Mouse (Mus musculus) common myeloid progenitor, adult 5-6 weeks (primary cell): ENCODE results near the gene Gpr3. TPM values are rescaled to one million over a fixed set of nuclear protein-coding genes. Genes with fewer than 3 reads are reported as not detected.

ENCODE experiments used
- ATAC-seq: replicated peaks from 2 replicates; pipeline ENCODE4 v1.8.0; 2016; ENCODE audit warnings: low read depth, mild to moderate bottlenecking, moderate TSS enrichment, inconsistent platforms; ENCODE audit not compliant: poor library complexity, severe bottlenecking
- total RNA-seq: library from RNA; stranded (forward); fragments of 200-1000, 187-1606 nt; gene quantifications from 2 replicates; pipeline ENCODE4 v1.2.3, GENCODE M21; 2017

Gpr3 gene
- total RNA-seq, result not detected in 2 replicates

DNA sequence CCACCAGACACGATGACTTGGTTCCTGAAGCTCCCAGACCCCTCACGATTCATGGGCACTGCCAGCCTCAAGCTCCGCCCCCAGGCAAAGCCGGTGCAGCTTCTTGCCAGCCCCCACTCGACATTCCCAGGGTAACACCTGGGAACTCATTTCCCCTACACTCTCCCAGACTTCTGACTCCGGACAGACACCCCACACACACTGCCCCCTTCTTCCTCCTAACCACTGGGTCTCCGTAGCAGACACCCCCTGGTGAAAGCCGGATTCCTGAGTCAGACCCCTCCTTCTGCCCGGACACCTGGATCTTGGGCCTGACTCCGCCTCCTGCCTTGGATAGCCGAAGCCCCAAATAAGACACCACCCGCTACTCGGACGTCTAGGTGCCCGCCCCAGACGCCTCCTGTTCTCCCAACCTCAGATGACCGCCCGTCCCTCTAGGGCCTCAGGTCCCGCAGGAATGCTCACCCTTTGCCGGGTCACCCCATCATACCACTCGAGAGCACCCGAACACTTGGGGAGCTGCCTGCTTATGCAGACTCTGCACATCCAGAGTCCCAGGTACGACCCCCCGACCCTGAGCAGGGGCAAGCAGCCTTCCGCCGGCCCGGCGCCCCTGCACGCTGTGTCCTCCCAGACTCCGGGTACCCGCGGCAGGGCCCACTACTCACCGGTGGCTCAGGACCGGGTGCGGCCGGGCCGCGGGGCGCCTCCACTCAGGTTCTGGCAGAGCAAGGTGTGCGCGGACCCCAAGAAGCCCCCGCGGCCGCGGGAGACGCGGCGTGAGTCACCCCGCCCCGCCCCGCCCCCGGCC, at the start of gene Gpr3, which contains the start of gene Cd164l2:
TSS of gene Gpr3 (minus strand) at position 786 of the 811 bp plus-strand sequence.
TSS of gene Cd164l2 (plus strand) at position 381 of the 811 bp plus-strand sequence.
- ATAC-seq, result no peak

- ATAC-seq, result peak; percentile 28; the same call in 1 of the 2 replicates
These were observed 49.5 kb upstream of the Gpr3 start for GRCm38 (mm10) chr4:133261641-133262374.

DNA sequence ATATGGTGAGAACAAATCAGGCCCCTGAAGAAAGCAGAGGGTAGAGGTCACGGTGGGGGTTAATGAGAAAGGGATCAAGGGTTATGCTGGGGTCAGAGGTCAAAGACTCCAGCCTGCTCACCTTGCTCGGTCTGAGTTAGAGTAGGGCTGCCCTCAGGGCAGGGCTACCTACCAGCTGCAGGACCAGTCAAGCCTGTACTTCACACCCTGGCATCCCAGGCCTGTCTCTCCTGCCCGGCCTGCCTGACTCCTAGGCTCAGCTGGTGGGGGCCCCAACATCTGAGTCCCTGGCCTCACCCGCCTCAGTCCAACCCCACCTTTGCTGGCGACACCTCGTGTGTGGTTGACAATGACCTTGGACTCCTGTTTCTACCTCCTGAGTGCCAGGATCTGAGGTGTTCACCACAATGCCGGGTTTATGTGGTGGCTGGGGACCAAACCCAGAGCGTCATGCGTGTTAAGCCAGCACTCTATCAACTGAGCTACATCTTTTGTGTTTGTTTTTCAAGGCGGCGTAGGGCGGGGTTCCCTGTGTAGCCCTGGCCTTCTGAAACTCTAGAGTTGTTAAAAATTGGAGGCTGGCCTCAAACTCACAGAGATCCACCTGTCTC, 45.6 kb upstream of the Gpr3 start:
- no peak for ATAC-seq

GRCm38 (mm10) chr4:133257230-133257629, 44.9 kb upstream of the Gpr3 start:
- no peak for ATAC-seq

- ATAC-seq, result no peak
These were observed 44.5 kb upstream of the Gpr3 start for GRCm38 (mm10) chr4:133256820-133257219.

GRCm38 (mm10) chr4:133255392-133255791, 43.1 kb upstream of the Gpr3 start:
- no peak for ATAC-seq

DNA sequence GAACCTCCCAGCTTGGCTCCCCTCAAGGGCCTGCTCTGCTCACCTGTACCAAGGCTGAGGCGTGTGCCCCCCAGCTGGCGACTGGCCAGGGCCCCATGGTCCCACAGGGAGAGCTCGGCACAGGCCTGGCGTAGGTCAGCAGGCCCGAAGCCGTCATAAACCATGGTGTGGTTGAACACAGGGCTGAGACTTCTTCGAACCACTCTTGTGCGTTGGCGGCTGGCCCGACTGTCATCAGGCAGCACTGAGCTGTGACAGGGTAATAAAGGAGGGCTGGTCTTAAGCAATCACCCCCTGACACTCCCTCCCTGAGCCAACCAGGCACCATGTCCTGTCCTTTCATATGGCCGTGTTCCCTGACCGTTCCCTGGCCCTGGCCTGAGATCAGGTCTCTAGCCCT, 41.1 kb upstream of the Gpr3 start:
- no peak for ATAC-seq

GRCm38 (mm10) chr4:133252089-133252488, 39.8 kb upstream of the Gpr3 start:
- no peak for ATAC-seq

GRCm38 (mm10) chr4:133251214-133251613, 38.9 kb upstream of the Gpr3 start:
- no peak for ATAC-seq

- peak; percentile 33; the same call in 1 of the 2 replicates for ATAC-seq
These were observed 38.3 kb upstream of the Gpr3 start for GRCm38 (mm10) chr4:133250609-133251008.

GRCm38 (mm10) chr4:133247806-133248449, 35.6 kb upstream of the Gpr3 start:
- peak; percentile 60 for ATAC-seq

DNA sequence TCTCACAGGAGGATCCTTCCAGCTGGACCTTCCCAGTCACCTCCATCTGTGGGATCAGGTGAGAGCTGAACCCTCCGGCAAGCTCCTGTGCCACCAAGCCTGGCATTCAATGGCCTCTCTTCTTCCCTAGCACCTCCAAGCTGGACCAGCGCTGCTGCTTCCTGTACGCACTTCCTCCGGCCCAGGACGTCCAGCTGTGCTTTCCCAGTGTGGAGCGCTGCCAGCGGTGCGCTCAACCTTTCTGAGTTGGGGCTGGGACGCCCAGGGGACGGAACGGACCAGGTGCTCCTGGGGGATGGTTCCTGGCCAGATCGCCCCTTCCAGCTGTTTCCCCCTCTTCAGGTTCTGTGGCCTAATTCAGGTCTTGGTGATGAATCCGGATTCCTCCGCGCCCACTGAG, 34.7 kb upstream of the Gpr3 start:
- no peak for ATAC-seq

- peak; percentile 27 for ATAC-seq
These were observed 32.0 kb upstream of the Gpr3 start for GRCm38 (mm10) chr4:133244289-133244688.

DNA sequence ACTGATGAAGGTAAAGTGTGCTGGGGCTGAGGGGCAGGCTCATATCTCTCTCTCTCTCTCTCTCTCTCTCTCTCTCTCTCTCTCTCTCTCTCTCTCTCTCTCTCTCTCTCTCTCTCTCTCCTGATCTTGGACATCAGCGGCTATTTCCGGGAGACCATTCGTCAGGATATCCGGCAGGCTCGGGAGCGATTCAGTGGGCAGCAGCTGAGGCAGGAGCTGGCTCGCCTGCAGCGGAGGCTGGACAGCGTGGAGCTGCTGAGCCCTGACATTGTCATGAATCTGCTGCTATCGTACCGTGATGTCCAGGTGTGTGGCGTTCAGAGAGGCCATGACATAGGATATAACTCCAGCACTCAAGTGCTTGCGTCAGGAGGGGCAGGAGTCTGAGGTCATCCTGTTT, 31.2 kb upstream of the Gpr3 start:
- no peak for ATAC-seq

DNA sequence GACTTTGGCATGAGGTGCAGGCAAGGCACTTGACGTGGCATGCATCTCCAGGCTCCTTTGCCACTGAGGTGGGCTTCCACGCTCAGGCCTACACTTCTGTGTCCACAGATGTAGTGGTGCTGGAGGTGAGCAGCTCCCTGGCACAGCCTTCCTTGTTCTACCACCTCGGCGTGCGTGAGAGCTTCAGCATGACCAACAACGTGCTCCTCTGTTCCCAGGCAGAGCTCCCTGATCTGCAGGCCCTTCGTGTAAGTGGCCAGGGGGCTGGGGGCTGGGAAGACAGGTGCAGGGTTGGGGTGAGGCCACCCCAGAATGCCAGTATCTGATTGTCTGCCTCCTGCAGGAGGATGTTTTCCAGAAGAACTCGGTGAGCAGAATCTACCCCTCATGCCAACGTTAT, 30.4 kb upstream of the Gpr3 start:
- ATAC-seq, result no peak

GRCm38 (mm10) chr4:133241910-133242309, 29.6 kb upstream of the Gpr3 start:
- ATAC-seq, result no peak

- ATAC-seq, result peak; percentile 67
These were observed 28.9 kb upstream of the Gpr3 start for GRCm38 (mm10) chr4:133240934-133241908.

DNA sequence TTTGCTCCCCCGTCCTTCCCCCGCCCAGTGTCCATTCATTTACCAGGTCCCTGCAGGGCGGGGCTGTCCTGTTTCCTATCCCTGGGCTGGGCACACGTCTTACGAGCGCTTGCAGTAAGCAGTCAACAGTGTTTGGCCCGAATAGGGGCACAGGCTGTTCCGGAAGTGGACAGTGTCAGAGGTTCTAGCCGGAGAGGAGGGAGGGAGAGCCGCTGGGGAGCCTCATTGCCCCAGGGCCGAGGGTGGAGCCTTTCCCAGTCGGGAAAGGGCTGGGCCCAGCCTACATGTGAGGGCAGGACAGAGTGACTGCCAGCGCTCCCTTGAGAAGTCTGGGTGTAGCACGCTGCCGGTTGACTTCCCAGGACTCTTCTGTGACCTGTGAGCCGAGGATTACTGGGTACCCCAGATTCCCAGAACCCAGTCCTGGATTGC, 28.2 kb upstream of the Gpr3 start, which contains the start of gene Map3k6:
TSS of gene Map3k6 (plus strand) at position 329 of the 432 bp plus-strand sequence.
- ATAC-seq, result peak; percentile 29

DNA sequence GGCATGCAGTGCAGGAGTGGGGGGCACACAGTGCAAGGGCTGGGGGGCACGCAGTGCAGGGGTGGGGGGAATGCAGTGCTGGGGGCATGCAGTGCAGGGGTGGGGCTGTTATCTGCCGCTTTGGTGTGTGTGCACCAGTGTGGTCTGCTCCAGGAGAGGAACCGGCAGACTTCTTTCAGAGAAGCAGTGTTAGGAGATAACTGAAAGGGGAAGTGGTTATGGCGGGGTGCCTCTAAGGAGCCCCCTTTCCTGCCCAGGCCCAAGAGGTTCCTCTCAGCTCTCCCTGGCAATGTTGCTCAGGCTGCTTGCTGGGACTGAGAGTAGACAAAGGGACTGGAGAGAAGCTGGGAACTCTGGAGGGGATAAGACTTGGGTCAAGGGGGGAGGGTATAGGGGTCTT, 25.6 kb upstream of the Gpr3 start:
- ATAC-seq, result peak; percentile 73
